Mouse (Mus musculus) neural tube, embryonic 15.5 days (tissue): ENCODE data around the gene Ccdc8. TPM values are rescaled to one million over a fixed set of nuclear protein-coding genes. Genes with fewer than 3 reads are reported as not detected.

ENCODE experiments used
- ATAC-seq: fragments of 200-750 bp; cut with Nextera tagmentation; 2 replicates; pipeline ENCODE4 v1.8.0; 2017; ENCODE audit warnings: mild to moderate bottlenecking, moderate TSS enrichment, moderate library complexity; ENCODE audit not compliant: low FRiP score
- H3K27ac ChIP-seq: fragments of 300-500 bp; sonication (generic); replicated peaks from 2 replicates; pipeline ENCODE4 v1.5.1; 2015; ENCODE audit warnings: mild to moderate bottlenecking, inconsistent platforms
- H3K27me3 ChIP-seq: fragments of 300-500 bp; sonication (generic); replicated peaks from 2 replicates; pipeline ENCODE4 v1.6.1; 2015; ENCODE audit warnings: inconsistent platforms
- H3K36me3 ChIP-seq: fragments of 300-500 bp; sonication (generic); 2 replicates; pipeline ENCODE4 v1.6.1; 2015; ENCODE audit warnings: inconsistent platforms
- H3K4me1 ChIP-seq: fragments of 300-500 bp; sonication (generic); 2 replicates; pipeline ENCODE4 v1.6.1; 2015; ENCODE audit warnings: inconsistent platforms
- H3K4me2 ChIP-seq: fragments of 300-500 bp; sonication (generic); 2 replicates; pipeline ENCODE4 v1.6.1; 2015; ENCODE audit warnings: inconsistent platforms, mild to moderate bottlenecking, moderate library complexity
- H3K4me3 ChIP-seq: fragments of 300-500 bp; sonication (generic); replicated peaks from 2 replicates; pipeline ENCODE4 v1.5.1; 2015; ENCODE audit warnings: mild to moderate bottlenecking, inconsistent platforms
- H3K9ac ChIP-seq: fragments of 300-500 bp; sonication (generic); replicated peaks from 2 replicates; pipeline ENCODE4 v1.6.1; 2015; ENCODE audit warnings: mild to moderate bottlenecking, inconsistent platforms
- H3K9me3 ChIP-seq: fragments of 300-500 bp; sonication (generic); replicated peaks from 2 replicates; pipeline ENCODE4 v1.6.1; 2016; ENCODE audit warnings: inconsistent platforms
- WGBS: fragments of 180-500 bp; shearing (Covaris S2); methylation state at CpG from one replicate; pipeline ENCODE4 v1.1.7; 2015; ENCODE audit warnings: mixed read lengths; 5-methylcytosine and 5-hydroxymethylcytosine counted together
- polyA plus RNA-seq: library from polyadenylated mRNA; unstranded; fragments of >200 nt; fragmentation: Nextera tagmentation; extraction: Ambion mirVana; gene quantifications from 2 replicates; pipeline ENCODE4 v1.2.1, GENCODE M21; 2015

The Ccdc8 gene
- polyA plus RNA-seq, 1 experiment from 2014 or later = 7.7 TPM

- H3K9me3 ChIP-seq = no peaks in the 10 kb centered on the region
- H3K27me3 ChIP-seq = no peaks in the 10 kb centered on the region
- H3K4me2 ChIP-seq = no peak overlapping the region
- no peak overlapping the region for H3K4me3 ChIP-seq
- WGBS = 82% methylated on average over 7 of the region's 7 CpGs
- peaks cover 36% of the 10 kb centered on the region for H3K4me1 ChIP-seq
- H3K9ac ChIP-seq = no peak overlapping the region
- 0 out of 2 replicates have a peak, but pooled peaks cover 3% of the 10 kb centered on the region for H3K36me3 ChIP-seq
- no peak for ATAC-seq
- H3K27ac ChIP-seq = no peak overlapping the region
Observed at GRCm38 (mm10) chr7:17028923-17029322, 36.4 kb downstream of the Ccdc8 start.

- Histone ChIP-seq H3K9me3 (no peaks in the 10 kb centered on the region), H3K9ac (no peak overlapping the region), H3K36me3 (peaks cover 9% of the 10 kb centered on the region), H3K4me3 (no peak overlapping the region), H3K4me2 (no peak overlapping the region), H3K27ac (no peak overlapping the region), H3K4me1 (peaks cover 24% of the 10 kb centered on the region), H3K27me3 (no peaks in the 10 kb centered on the region)
- no peak for ATAC-seq
- WGBS = 78% methylated on average over 7 of the region's 7 CpGs
Observed at GRCm38 (mm10) chr7:17030239-17030638, 37.7 kb downstream of the Ccdc8 start.

GRCm38 (mm10) chr7:17038018-17038695 is 45.6 kb downstream of the Ccdc8 start:
- no peaks in the 10 kb centered on the region for H3K9me3 ChIP-seq
- no peak overlapping the region for H3K4me3 ChIP-seq
- 0 out of 2 replicates have a peak overlapping the region, but pooled peaks have one; percentile 18 for H3K27ac ChIP-seq
- H3K4me1 ChIP-seq = peaks cover 4% of the 10 kb centered on the region; the same call in 1 of the 2 replicates
- H3K36me3 ChIP-seq = peaks cover 10% of the 10 kb centered on the region
- no peak overlapping the region for H3K4me2 ChIP-seq
- peak; percentile 37; the same call in 1 of the 2 replicates for ATAC-seq
- H3K9ac ChIP-seq = no peak overlapping the region
- 31% methylated on average over 9 of the region's 9 CpGs for WGBS
- H3K27me3 ChIP-seq = no peaks in the 10 kb centered on the region

GRCm38 (mm10) chr7:17039373-17039772 is 46.9 kb downstream of the Ccdc8 start:
- Histone ChIP-seq H3K4me2 (no peak overlapping the region), H3K27ac (no peak overlapping the region), H3K9ac (no peak overlapping the region), H3K4me3 (no peak overlapping the region), H3K36me3 (peaks cover 11% of the 10 kb centered on the region), H3K27me3 (no peaks in the 10 kb centered on the region), H3K4me1 (peaks cover 4% of the 10 kb centered on the region; the same call in 1 of the 2 replicates), H3K9me3 (no peaks in the 10 kb centered on the region)
- ATAC-seq = no peak
- 95% methylated on average over 7 of the region's 7 CpGs for WGBS

- Histone ChIP-seq H3K9me3 (no peaks in the 10 kb centered on the region), H3K27ac (no peak overlapping the region), H3K4me1 (no peaks in the 10 kb centered on the region), H3K9ac (no peak overlapping the region), H3K36me3 (0 out of 2 replicates have a peak, but pooled peaks cover 2% of the 10 kb centered on the region), H3K4me3 (no peak overlapping the region), H3K27me3 (no peaks in the 10 kb centered on the region), H3K4me2 (no peak overlapping the region)
- 51% methylated on average over 1 of the region's 1 CpGs for WGBS
- ATAC-seq = no peak
Observed at GRCm38 (mm10) chr7:17045743-17046142, 53.2 kb downstream of the Ccdc8 start.

Other genes starting within 250 kb of the Ccdc8 start
- gene Slc1a5, start 211.4 kb upstream of the Ccdc8 start, polyA plus RNA-seq = 8.7 and 20.5 TPM in 2 replicates
- gene Strn4, start 176.8 kb upstream of the Ccdc8 start, polyA plus RNA-seq = 139 and 156 TPM in 2 replicates
- gene Fkrp, start 176.0 kb upstream of the Ccdc8 start, polyA plus RNA-seq = 48.4 and 50.4 TPM in 2 replicates
- 5.0 and 8.4 TPM in 2 replicates for gene Prkd2, start 149.8 kb upstream of the Ccdc8 start, polyA plus RNA-seq
- 3.7 and 4.8 TPM in 2 replicates for gene Dact3, start 117.4 kb upstream of the Ccdc8 start, polyA plus RNA-seq
- 4.0 and 4.1 TPM in 2 replicates for gene Gng8, start 100.9 kb upstream of the Ccdc8 start, polyA plus RNA-seq
- 1.1 and 1.3 TPM in 2 replicates for gene Ptgir, start 86.2 kb upstream of the Ccdc8 start, polyA plus RNA-seq
- gene Calm3, start 68.6 kb upstream of the Ccdc8 start, polyA plus RNA-seq = 336 and 404 TPM in 2 replicates
- gene Pnmal2, start 48.0 kb upstream of the Ccdc8 start, polyA plus RNA-seq = 117 and 137 TPM in 2 replicates
- 43.3 and 52.0 TPM in 2 replicates for gene Pnmal1, start 33.0 kb upstream of the Ccdc8 start, polyA plus RNA-seq
- gene Gm42372, start 9.6 kb upstream of the Ccdc8 start, polyA plus RNA-seq = 5.7 and 6.4 TPM in 2 replicates
- gene Ppp5c, start 35.2 kb downstream of the Ccdc8 start, polyA plus RNA-seq = 128 TPM in 2 replicates
- gene Hif3a, start 69.7 kb downstream of the Ccdc8 start, polyA plus RNA-seq = 5.3 and 11.7 TPM in 2 replicates
- gene Psg16, start 81.3 kb downstream of the Ccdc8 start, polyA plus RNA-seq = 2.7 and 2.9 TPM in 2 replicates
- not detected in 2 replicates for gene Ceacam3, start 157.6 kb downstream of the Ccdc8 start, polyA plus RNA-seq
- not detected in 2 replicates for gene Psg29, start 210.8 kb downstream of the Ccdc8 start, polyA plus RNA-seq